Mouse (Mus musculus) kidney, postnatal 4 days (tissue): Measurements from ENCODE around the gene Coq8b.

Experiments
- DNase-seq, 2 experiments: peaks; one replicate each; pipeline ENCODE4 v3.0.0; 2021; ENCODE audit warnings: mixed read lengths in 2 of 2

Gene Coq8b

DNA sequence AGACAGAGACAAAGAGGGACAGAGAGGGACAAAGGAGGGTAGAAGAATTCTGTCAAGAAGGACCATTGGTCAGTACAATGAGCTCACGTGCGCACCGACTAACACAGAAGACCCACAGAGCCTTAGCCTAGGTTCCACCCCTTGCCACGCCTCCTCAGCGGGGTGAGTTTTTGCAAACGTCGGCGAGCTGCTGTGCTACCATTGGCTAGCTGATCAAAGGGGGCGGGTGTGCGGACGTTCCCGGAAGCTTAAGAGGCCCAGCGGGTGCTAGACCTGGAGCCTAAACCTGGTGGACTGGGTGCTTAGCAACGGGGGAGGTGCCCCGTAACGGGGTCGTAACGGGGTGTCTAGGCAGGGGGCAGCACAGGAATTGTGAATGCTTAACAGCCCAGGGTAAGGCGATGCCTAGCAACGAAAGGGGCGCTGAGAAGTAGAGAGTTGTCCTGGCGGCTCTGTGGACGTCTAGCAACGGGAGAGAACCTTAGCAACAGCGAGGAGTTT, at the start of gene Coq8b:
Gene Coq8b (plus strand): TSS at position 243 of the 501 bp plus-strand sequence.
- peak; percentile 95 to 96 for DNase-seq

DNA sequence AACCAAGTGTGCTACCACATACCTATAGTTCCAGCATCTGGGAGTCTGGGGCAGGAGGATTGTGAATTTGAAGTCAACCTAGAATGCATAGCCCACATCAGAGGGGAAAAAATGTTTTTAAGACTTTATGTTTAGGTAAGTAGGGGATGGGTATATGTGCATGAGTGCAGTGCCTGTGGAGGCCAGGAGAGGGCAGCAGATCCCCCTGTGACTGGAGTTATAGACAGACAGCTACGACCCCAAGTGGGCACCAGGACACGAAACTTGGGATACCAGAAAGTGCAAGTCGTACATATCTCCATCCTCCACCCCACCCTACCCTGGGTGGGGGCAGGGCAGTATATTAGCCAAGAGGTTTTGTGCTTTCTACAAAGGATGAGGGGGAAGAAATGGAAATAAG, 47.9 kb upstream of the Coq8b start:
- peak; percentile 60 to 65 for DNase-seq

DNA sequence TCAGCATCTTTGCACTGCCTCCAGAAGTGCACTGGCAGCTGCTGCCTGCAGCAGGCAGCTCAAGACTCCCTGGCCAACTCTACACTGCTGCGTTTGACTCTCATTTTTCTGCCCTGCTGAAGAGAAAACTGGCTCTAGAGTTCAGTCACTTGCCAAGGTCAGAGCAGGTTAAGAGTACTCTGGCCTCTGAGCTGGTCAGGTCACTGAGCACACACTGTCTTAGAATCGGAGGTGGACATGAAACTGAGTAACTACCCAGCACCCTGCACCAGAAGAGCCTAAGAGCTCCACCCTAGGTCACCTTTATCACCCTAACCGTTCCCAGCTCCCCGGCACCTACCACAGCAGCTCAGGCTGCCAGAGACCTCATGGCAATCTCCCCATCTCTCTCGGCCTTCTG, 46.8 kb upstream of the Coq8b start:
- DNase-seq: no peak

DNA sequence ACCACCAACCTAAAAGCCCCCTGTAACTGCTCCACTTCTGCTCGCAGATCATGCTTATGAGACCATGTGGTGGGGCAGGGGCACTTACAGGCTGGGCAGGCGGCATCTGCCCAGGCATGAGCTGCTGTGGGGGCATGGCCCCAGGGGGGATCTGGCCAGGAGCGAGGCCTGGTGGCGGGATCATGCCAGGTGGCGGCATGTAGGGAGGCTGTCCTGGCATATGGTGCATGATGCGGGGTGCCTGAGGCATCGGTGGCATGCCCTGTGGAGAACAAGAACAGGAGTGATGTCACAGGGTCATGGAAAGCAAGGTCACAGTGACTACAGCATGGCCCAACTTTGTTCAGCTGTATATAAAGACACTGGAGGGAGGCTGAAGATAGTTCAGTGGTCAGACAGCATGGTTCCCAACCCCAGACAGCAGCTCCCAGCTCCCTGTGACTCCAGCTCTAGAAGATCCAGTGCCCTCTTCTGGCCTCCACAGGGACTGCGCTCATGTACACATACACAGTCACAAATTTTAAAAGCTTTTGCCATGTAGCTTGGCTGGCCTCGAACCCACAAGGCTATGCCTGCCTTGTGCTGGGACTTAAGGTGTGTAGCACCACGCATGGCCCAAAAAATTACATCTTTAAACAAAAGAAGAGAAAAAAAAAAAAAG, 43.4 kb upstream of the Coq8b start:
- DNase-seq: peak; percentile 23 to 35

DNA sequence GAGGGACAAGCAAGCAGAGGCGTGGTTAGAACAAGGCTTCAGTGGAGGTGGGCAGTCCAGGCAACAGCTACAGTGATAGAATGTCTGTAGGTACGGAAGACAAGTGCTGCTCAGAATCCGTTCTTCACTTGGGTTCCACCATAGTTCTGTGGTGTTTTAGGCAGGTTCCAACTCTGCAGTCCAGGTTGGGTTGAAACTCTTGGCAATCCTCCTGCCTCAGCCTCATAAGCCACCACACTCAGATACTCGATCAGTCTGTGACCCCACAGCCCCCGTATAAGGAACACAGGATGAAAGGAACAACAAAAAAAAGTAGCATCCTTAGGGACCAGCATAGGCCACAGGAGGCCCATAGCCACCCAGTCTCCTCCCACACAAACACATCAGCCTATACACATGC, 40.4 kb upstream of the Coq8b start:
- DNase-seq: no peak

DNA sequence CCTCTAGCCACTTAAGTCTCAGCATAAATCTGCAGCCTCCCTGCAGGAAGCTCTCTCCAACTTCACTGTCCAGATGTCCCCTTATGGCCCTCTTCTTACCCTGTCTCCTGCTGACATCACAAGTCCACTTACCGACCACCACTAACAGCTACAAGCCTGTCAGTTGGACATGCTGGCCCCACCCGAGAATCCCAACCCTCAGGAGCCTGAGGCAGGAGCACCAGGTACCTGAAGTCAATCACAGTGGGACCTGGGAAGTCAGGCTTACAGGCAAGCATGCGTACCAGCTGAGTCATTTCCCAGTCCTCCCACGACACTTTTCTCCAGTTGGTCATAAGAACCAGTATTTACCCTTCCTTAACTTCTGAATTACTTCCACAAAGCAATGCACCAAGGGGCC, 39.1 kb upstream of the Coq8b start:
- no peak for DNase-seq

DNA sequence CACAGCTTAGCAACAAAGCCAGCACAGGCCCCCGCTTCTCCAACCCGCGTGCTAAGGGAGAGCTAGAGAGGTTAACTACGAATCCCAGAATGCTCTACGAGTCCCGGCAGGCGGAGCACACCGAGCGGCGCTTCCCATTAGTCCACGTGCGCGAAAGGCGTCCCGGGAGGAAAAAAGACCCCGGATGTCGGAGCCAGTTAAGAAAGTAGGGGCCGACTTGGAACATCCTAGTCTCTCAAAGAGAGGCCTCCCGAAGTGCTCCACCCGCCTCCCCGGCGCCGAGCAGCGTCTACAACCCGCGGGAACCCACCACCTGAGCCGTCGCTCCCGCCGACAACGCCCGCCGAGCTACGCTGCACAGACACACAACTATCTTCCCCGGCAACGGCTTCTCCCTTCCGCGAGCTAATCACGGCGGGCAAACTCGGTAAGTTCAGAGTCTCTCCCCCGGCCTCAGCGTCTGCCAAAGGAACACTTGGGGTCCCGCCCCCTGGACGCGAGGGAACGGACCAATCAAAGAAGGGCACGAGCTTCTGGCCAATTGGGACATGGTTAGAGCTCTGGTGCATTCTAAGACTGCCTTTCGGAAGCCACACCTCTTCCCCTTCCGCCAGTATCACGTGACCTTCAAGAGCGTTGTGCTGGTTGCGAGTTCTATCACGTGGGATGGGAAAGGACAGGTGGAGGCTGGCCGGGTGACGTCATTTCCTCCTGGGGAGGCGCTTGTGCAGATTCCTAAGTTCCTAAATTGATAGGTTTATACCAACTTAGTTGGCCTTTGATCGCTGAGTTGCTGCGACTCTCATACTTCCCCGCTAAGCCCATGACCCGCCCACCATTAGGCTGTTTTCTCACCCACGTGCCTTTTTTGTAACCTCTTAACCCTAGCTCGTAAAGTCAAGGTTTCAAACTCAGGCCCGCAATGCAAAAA, 36.9 kb upstream of the Coq8b start, which contains the start of the genes BC024978 and Snrpa:
Gene BC024978 (plus strand): TSS at position 101 of the 931 bp plus-strand sequence.
Gene Snrpa (minus strand): TSS at position 591 of the 931 bp plus-strand sequence.
- DNase-seq: peak; percentile 95 to 98

DNA sequence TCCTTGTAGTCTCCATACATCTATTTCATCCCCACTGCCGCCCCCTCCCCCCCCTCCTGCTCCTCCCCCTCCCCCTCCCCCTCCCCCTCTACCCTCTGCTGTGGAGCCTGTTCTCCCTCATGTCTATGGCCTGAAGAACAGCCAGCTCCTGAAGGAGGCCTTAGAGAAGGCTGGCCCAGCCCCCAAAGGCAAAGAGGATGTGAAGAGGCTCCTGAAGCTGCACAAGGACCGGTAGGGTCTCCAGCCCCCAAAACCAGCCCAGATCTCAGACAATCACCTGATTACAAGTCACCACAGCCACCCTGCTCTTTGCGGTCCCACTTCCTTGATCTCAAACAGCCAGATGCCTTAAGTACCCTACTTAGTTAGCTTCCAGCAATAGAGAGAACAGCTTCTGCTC, 35.7 kb upstream of the Coq8b start:
- DNase-seq: no peak

DNA sequence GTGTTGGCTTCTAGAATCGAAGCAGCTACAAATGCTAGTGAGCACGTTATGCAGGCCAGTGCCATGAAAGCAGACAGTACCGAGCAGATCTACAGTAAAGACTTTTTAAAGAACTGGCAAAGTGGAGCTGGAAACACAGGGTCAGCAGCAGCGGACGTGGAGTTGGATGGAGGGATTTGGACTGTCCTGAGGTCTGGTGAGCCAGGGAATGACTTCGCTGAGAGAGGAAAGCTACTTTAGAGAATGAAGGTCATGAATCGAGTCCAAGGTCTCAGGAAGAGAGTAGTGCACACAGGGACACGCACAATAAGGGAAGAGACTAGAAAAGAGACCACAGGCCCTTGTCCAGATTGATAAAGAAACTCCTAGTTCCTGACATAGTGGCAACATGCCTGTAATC, 35.2 kb upstream of the Coq8b start:
- DNase-seq: no peak

DNA sequence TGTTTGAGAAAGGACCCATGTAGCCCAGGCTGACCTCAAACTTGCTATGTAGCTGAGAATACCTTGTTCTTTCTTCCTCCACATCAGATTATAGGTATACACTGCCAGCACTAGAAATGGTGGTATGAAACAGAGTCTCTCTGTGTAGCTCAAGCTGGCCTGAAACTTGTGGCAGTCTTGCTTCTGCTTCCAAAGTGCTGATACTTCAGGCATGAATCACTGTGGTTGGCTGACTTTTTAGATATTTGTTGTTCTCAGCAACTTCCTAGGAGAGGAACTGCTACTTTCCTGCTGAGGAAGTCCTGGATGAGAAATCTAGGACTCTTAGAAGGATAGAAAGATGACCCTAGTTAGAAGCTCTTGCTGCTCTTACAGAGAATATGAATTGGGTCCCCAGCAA, 34.5 kb upstream of the Coq8b start:
- DNase-seq: no peak

DNA sequence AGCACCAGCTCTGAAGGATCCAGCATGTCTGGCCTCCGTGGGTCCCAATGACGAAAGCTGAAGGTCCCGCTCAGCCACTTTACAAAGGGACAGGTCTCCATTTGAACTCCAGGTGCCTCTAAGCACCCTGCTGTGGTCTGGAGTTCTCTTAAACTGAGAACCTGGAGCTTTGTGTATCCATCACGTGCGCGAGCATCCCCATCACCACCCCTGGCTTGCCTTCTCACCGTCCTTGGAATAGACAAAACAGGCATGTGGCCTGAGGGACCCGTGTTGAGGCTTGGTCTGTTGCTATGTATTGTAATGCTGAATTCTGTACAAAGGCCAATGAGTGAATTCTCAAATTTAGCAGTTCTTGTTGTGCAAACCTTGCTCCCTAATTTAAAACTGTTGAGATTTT, 34.0 kb upstream of the Coq8b start:
- DNase-seq: no peak

DNA sequence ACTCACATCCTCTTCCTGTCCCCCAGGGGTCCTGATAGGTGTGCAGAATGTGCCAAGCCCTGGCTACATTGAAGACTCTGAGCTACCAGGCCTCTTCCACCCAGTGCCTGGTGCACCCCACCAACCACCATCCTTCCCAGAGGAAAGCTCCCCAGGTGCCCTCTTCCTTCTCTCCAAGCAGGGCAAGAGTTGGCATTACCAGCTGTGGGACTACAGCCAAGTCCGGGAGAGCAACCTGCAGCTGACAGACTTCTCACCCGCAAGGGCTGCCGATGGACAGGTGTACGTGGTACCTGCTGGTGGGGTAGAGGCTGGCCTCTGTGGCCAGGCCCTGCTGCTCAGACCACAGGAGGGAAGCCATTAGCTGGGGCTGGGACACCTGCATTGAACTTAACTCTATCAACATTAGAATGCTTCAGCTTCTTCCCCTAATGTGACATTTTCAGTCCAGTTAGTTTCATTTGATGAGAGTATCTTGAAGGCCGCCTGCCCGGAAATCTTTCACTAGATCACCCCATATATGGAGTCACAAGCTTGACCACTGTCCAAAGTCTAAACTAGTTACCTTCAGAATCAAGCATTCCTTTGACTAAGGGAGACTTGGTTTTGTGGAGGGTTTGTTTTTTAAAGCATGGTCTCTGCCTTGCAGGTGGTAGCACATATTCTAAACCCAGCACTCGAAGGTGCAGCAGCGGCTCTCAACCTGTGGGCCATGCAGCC, 28.9 kb upstream of the Coq8b start:
- DNase-seq: no peak

DNA sequence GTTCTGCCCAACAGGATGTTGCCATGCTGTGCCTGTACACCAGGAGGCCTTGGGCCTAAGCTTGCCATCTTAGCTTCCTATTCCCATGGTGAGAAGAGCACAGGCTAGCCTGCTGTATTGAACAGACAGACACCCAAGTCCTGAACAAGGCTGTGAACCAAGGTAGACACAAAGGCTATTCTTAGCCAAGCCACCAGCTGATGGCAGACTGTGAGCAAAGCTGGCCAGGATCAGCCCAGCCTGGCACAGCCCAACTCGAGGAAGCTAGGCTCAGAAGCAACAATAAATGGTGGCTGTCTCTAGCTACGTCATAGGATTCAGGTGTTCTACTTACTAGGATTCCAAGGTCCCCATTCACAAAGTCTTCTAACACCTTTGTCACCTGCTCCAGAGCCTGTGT, 20.2 kb upstream of the Coq8b start:
- no peak for DNase-seq

DNA sequence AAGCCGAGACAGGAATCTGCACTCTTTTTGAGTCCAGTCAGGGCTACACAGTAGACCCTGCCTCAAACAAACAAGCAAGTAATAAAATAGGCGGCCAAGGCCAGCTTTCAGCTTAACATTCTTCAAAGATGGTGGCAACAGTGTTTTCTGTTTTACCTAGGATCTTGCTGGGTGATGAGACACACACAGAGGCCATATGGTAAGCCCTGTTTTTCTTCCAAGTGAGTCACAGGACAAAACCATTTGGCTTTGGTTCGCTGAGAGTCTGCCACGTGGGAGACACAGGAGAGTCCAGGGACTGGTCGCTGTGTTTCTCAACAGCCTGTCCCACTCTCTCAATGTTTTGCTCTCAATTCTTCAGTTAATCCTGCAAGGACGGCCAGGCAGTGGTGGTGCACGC, 14.2 kb upstream of the Coq8b start:
- no peak for DNase-seq

DNA sequence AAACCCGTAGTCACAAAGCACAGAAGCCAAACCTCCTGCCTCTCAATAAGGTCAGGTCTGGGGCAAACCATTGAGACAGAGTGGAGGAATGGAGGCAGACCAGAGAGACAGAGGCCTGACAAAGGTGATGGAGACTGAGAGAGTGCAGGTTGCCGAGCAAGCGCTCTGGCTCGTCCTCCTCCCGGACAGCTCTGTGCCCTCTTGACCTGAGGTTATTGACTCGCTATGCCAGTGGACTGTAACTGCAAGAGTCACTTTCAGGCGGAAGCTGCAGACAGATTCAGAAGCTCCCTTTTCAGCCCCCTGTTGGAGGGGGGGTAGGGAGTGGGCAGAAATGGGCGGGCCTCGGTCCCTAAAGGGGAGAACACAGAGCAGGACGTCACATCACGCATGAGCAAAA, 12.9 kb upstream of the Coq8b start:
- DNase-seq: no peak

DNA sequence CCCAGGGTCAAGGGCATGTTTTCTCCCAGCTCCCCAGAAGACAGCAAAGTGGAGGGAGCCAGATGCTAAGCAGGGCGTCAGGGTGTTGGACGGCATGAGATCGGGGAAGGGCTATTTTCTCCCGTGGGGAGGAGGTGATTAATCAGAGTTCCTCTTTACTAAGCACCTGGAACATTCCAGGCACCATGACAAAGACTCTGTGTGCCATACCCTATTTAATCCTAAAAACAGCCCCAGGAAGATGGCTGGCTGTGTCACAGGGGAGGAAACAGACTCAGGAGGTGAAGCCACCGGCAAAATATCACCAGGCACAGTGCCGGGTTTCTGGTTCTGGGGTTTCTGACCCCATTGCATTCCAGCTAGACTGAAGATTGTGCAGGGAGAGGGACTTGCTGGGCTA, 10.9 kb upstream of the Coq8b start:
- DNase-seq: no peak

DNA sequence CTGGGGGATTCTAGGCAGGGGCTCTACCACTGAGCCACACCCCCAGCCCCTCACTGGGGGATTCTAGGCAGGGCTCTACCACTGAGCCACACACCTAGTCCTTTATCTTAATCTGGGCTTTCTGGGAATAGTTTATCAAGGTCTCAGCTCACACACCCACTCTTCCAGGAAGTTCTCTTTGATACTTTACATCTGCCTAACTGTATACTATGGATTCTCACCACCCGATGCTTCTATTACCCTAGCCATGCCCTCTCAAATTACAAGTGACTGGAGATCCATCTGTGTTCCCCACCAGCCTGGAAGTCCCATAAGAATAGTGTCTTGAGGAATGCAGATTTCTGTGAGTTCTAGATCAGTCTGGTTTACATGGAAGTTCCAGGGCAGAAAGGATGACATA, 10.3 kb upstream of the Coq8b start:
- no peak for DNase-seq

DNA sequence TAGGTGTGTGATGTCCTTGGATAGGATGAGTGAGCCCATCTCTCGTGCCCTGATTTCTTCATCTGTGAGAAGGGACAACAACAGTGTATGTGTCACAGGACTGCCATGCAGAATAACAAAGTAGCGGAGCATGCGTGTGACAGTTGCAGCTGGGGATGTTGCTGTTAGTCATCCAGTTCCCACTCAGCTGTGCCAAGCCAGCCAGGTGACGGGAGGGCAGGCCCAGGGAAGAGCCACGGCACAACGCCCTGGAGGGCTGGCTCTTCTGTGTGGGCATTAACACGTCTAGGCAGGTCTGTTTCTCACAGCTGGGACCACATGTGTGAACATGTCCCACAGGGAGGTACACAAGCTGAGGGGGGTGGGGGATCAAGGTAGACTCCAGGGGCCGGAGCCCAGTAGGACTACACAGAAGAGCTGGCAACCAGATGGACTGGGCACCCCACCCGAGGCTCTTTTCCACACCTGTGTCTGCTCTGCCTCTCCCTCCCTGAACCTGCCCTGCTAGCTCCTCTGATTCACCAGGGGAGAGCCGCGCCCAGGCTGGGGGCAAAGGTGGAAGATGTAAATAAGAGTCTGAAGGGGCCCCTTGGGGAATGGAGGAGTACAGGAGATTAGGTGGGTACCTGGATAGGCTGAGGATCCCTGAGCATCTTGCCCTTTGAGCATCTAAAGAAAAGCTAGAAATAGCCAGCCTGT, 7.8 kb upstream of the Coq8b start:
- peak in 1 of 2 experiments; percentile 26 for DNase-seq

DNA sequence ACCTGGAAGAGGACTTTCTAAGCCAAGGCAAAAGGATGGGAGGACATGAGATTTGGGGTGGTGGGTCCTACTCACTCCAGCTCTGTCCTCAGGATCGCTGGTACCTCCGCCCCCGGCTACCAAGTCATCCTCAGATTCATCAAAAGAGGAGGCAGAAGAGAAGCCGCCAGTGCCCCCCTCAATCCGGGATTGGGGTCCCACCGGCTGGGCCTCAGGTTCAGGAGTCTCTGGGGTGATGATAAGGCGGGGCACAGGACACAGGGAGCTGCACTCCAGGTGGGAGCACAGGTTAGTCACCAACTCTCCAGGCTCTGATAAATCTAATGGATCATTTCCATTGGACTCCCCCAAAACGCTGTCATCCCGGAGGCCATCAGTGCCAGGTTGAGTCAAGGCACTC, 5.5 kb upstream of the Coq8b start:
- no peak for DNase-seq

DNA sequence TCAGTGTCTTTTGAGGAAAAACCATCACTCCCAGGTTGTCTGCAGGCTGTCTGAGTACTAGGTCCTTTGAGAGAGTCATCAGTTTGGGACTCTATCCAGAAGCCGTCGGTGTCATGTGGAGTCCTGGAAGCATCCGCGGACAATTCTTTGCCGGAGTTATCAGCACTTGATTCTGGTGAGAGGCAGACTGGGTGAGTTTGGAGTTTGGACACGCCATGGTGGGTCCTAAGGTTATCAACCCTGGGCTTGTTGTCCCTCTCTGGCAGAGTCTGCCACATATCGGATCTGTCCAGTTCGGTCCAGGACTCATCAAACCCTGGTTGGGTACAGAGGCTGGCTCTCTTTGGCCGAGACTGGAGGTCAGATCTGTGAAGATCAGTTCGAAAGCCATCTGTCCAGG, 5.1 kb upstream of the Coq8b start:
- DNase-seq: peak in 1 of 2 experiments; percentile 18

DNA sequence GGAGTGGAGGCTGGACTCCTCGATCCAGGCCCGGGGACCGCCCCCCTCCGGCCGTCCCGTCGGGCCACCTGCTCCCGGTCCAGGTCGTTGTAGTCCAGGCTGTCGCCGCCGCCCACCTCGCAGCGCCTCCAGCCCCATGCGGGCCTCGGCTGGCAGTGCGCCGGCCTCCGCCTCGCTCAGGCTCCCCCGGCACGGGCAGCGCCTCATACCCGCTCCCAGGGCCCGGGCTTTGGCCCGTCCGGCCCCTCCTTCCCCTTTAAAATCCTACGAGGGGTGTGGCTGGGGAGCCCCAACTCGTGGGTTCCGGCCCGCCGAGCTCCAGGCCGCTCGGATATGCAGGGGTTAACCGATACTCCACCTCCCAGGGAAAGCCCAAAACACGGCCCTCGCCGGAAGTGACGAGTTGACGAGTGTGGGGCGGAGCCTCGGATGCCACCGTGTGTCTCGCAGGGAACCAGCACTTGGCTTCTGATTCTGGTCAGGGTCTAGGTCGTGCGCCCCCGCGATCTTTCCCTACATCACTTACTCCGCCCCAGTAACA, 4.5 kb upstream of the Coq8b start, which contains the start of gene Itpkc:
Gene Itpkc (minus strand): TSS at position 381 of the 541 bp plus-strand sequence.
- peak; percentile 93 to 95 for DNase-seq

DNA sequence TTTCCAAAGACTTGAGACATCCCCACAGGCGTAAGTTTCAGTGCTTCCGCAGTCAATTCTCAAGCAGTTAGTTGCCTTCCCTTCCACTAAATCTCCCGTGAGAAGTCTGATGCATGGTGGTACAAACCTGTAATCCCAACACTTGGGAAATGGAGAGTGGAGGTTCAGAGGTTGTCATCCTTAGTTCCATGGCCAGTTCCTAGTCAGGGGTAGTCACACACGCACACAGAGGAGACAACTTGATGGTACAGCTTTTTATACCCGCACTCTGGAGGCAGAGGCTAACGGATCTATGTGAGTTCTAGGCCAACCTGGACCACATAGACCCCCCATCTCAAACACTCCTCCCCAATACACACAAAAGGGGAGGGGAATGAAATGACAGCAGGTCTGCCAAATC, 4.0 kb upstream of the Coq8b start:
- DNase-seq: no peak
